Mouse (Mus musculus): ENCODE data around the gene Morn4.

The Morn4 gene

DNA sequence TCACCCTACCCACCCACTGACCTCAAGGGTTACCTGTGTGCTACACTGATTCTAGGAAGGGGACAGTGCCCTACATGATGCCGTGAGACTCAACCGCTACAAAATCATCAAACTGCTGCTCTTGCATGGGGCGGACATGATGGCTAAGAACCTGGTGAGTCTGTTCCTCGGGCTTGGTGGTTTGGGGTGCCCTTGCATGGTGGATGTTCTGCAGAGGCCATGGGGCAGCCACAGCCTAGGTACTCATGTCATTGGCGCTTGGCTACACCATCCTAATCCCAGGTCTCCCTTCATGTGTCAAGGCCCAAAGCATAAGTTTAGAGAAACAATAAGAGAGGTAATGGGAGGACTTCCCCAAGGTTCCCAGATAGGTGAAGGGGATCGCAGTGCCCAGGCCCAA lies 42.2 kb downstream of the Morn4 start:
- DNase-seq (ENCODE audit: low spot score): no peak

DNA sequence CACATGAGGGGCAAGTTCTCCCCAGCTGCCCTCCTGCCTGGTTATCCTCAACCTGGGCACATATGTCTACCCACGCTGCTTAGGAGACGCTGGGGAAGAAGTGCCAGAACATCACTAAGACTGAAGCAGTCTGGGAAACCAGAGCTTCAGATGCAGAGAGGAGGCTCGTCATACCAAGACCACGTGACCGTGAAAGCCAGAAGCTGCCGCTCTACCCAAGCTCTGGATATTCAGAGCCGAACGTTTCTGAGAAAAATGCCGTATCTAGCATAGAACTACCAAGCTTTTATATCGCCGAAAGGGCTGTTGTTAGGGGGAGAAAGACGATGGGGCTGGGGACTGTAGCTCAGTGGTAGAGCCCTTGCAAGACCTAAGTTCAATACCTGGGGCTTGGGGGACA lies 47.8 kb downstream of the Morn4 start:
- DNase-seq (ENCODE audit: low spot score): no peak

DNA sequence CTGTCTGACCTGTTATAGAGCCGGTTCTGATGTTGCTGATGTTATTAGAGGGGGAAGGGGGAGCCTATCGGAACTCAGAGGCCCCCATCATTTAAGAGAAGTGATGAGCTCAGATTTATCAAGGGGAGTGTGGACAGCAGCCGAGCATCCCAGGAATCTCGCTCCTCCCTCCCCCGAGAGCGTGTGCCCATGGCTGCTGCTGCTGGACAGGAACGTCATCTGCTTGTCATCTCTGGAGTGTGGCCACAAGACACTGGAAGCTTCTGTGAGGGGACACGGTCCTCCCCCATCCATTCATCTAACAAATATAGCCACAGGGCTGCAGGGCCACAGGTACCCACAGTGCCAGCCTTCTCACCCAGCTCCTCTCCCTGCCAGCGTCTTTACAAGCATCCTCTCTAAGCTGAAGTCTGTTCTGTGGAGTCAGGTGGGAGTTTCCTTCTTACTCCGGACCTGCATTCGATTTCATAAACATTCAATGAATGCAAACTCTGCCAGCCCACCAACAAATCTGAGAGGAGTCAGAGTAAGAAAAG lies 48.9 kb downstream of the Morn4 start:
- DNase-seq (ENCODE audit: low spot score): no peak

DNA sequence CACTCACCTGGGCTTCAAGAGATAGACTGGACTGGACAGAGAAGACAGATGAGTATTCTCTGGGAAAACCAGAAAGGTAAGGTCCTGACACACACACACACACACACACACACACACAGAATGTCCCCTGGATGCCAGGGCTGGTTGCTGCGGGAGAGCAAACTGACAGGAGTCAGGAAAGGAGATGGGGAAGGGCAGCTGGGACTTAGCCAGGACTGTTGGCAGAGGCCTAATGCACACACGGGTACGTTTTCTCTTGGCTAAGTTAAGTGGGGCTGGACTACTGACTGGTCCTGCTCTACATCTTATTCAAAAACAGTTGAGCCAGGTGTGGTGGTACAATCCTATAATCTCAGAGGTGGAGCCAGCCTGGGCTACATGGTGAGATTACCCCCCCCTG lies 49.8 kb downstream of the Morn4 start:
- no peak for DNase-seq (ENCODE audit: low spot score)

GRCm38 (mm10) chr19:42035456-42036248 lies 50.5 kb downstream of the Morn4 start, which contains the start of gene Ankrd2:
Ankrd2 (plus strand) TSS chr19:42036000.
- peak; percentile 87 for DNase-seq (ENCODE audit: low spot score)

DNA sequence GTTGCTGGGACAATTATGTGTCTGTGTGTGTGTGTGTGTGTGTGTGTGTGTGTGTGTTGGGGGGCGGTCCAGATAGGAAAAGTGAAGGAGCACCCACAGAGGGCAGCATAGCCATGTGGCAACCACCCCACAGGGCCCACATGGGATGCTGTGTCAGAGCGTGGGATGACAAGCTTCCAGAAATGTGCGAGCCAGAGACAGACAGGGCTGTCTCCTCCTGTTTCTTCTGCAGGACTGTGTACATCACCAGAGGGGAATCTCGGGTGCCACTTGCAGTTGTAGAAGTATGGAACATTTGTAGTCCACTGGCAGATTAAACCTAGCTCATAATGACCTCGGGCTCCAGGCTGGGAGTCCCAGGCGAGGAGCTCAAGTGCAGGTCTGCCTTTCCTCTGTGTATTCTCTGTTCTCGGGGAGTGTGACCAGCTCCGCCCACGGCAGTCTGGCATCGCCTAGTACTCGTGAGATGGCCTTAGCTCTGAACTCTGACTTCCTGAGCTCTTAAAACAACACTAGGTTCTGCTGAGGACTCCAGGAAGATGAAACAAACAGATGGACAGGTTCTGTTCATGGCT lies 51.2 kb downstream of the Morn4 start:
- DNase-seq (ENCODE audit: low spot score): no peak

GRCm38 (mm10) chr19:42034146-42034775 lies 51.9 kb downstream of the Morn4 start:
- no peak for DNase-seq (ENCODE audit: low spot score)

DNA sequence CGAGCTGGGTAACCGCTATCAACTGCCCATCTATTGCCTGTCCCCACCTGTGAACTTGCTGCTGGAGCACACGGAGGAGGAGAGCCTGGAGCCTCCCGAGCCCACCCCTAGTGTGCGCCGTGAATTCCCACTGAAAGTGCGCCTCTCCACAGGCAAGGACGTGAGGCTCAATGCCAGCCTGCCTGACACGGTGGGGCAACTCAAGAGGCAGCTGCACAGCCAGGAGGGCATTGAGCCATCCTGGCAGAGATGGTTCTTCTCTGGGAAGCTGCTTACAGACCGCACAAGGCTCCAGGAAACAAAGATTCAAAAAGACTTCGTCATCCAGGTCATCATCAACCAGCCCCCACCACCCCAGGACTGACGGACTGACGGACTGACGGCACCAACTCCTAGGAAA lies 52.5 kb downstream of the Morn4 start:
- no peak for DNase-seq (ENCODE audit: low spot score)

DNA sequence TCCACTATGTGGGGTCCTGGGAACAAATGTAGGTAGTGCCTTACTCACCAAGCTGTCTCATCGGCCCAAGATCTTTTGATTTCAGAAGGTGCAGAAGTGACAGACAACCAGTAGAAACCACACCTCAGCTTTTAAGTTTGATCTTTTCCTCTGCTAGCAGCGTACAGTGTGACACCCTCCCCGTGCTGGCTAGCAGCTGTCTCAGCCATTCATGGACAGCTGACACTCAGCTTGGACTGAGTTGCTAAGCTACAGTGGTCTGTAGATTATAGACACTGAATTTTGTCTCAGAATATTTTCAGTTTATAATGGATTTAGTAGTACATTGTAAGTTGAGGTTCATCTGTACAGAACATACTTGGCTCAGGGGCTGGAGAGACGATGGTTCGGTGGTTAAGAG lies 55.0 kb downstream of the Morn4 start:
- DNase-seq (ENCODE audit: low spot score): no peak

- DNase-seq (ENCODE audit: low spot score): peak; percentile 82
These were observed 60.0 kb downstream of the Morn4 start for GRCm38 (mm10) chr19:42026158-42026557.

Measured in urinary bladder, postnatal 14 days (tissue).